Mouse (Mus musculus): ENCODE data around the gene Hist1h2ad. TPM values are rescaled to one million over a fixed set of nuclear protein-coding genes. Genes with fewer than 3 reads are reported as not detected.
"Not testable (repeated sequence)": the region's sequence is repeated elsewhere in the genome, so short reads cannot be mapped to it uniquely, and the experiment has no call there.

Gene Hist1h2ad
- polyA plus RNA-seq, 1 experiment from 2014 or later = 4.2 TPM

GRCm38 (mm10) chr13:23586940-23587225, 12.7 kb downstream of the Hist1h2ad start:
- Histone ChIP-seq H3K4me2 (peak overlapping the region; percentile 90), H3K27ac (ENCODE audit: low read depth) (peak overlapping the region; percentile 99), H3K9me3 (ENCODE audit: low read depth, low read length) (no peaks in the 10 kb centered on the region), H3K9ac (peak overlapping the region; percentile 69), H3K27me3 (ENCODE audit: insufficient read depth, low read length) (no peaks in the 10 kb centered on the region), H3K4me3 (ENCODE audit: low read depth, low read length) (peak overlapping the region; percentile 50), H3K36me3 (ENCODE audit: insufficient read depth) (no peaks in the 10 kb centered on the region), H3K4me1 (ENCODE audit: insufficient read depth) (peaks cover 12% of the 10 kb centered on the region)
- no peak for TF ChIP-seq CTCF (IDR thresholded peaks at IDR 0.05; ENCODE audit: low read depth)
- 4% methylated on average over 1 of the region's 1 CpGs for WGBS
- ATAC-seq (ENCODE audit: insufficient read depth) = no peak
- DNase-seq = peak; percentile 28

DNA sequence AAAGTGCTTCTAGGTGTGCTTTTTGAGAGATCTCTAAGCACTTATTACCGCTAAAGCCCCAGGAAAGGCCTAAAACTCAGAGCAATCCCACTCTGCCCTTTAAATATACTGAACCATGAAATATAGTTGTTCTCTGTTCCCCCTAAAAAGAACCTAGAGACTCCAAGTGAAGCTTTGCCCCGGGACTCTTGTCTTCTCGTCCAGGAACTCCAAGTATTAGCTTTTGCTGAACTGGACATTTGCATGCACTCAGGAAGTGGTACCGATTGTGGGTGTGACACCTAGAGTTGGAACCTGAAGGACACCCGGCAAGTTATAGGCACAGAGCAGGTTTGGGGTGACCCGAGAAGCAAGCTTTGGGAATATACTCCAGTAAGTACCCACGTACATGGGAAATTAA, 17.0 kb downstream of the Hist1h2ad start:
- no peaks in the 10 kb centered on the region for H3K9me3 ChIP-seq (ENCODE audit: low read depth, low read length)
- no peak for DNase-seq

GRCm38 (mm10) chr13:23591886-23592285, 17.7 kb downstream of the Hist1h2ad start:
- not testable (repeated sequence) for H3K4me1 ChIP-seq (ENCODE audit: insufficient read depth); H3K27ac ChIP-seq (ENCODE audit: low read depth); H3K4me3 ChIP-seq (ENCODE audit: low read depth, low read length); H3K27me3 ChIP-seq (ENCODE audit: insufficient read depth, low read length); H3K9me3 ChIP-seq (ENCODE audit: low read depth, low read length); ATAC-seq (ENCODE audit: insufficient read depth); H3K36me3 ChIP-seq (ENCODE audit: insufficient read depth); DNase-seq; H3K4me2 ChIP-seq; H3K9ac ChIP-seq
- WGBS = 70% methylated on average over 6 of the region's 7 CpGs

More for the DNA sequence above, 17.0 kb downstream of the Hist1h2ad start:
- Histone ChIP-seq H3K4me2 (no peak overlapping the region), H3K9ac (no peak overlapping the region), H3K27ac (ENCODE audit: low read depth) (no peak overlapping the region), H3K27me3 (ENCODE audit: insufficient read depth, low read length) (no peaks in the 10 kb centered on the region), H3K4me1 (ENCODE audit: insufficient read depth) (peaks cover 4% of the 10 kb centered on the region; the same call in 1 of the 2 replicates), H3K36me3 (ENCODE audit: insufficient read depth) (no peaks in the 10 kb centered on the region), H3K4me3 (ENCODE audit: low read depth, low read length) (no peak overlapping the region)
- no peak for ATAC-seq (ENCODE audit: insufficient read depth)
- WGBS = 87% methylated on average over 7 of the region's 7 CpGs
- no peak for TF ChIP-seq CTCF (IDR thresholded peaks at IDR 0.05; ENCODE audit: low read depth)

GRCm38 (mm10) chr13:23592614-23593013, 18.4 kb downstream of the Hist1h2ad start:
- peaks cover 4% of the 10 kb centered on the region; the same call in 1 of the 2 replicates for H3K4me1 ChIP-seq (ENCODE audit: insufficient read depth)
- peak overlapping the region; percentile 20; the same call in 1 of the 2 replicates for H3K9ac ChIP-seq
- no peaks in the 10 kb centered on the region for H3K36me3 ChIP-seq (ENCODE audit: insufficient read depth)
- 84% methylated on average over 7 of the region's 7 CpGs for WGBS
- DNase-seq (no peak), ATAC-seq (ENCODE audit: insufficient read depth) (no peak)
- H3K9me3 ChIP-seq (ENCODE audit: low read depth, low read length) = no peaks in the 10 kb centered on the region
- no peaks in the 10 kb centered on the region for H3K27me3 ChIP-seq (ENCODE audit: insufficient read depth, low read length)
- H3K4me2 ChIP-seq = no peak overlapping the region
- H3K4me3 ChIP-seq (ENCODE audit: low read depth, low read length) = no peak overlapping the region
- H3K27ac ChIP-seq (ENCODE audit: low read depth) = peak overlapping the region; percentile 83; the same call in 1 of the 2 replicates
- no peak for TF ChIP-seq CTCF (IDR thresholded peaks at IDR 0.05; ENCODE audit: low read depth)

DNA sequence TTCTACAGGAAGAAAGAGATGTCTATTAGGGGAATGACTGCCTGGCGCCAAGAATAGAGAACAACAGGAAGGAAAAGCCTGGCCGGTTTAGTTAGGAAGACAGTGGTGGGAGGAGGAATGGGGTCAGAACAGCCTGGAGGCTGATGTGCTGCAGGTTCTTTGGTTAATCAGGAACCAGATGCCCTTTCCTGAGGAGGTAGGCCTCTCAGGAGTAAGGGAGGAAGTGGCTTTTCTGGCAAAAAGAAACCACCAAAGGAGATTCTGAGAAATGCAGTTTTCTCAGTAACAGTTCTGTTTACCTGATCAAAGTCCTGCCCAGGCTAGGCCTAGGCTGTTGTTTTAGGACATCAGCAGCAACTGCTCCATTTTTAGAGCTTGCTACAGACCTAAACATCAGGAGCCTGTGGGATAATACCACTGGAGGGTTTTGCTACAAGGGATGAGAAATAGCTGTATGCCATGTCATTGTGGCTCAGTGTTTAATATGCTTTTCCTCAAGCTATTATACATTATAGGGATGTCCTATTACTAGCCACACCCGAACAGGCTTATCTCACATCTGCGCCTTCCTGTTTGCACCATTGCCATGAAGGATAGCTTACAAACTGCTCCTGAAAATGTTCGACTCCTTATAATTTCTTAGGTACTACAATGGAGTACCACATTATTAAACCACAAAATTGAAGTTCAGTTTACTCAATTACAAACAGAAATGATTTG, 19.0 kb downstream of the Hist1h2ad start:
- no peak for ATAC-seq (ENCODE audit: insufficient read depth)
- Histone ChIP-seq H3K27ac (ENCODE audit: low read depth) (peak overlapping the region; percentile 83), H3K9ac (peak overlapping the region; percentile 20; the same call in 1 of the 2 replicates), H3K4me1 (ENCODE audit: insufficient read depth) (peaks cover 4% of the 10 kb centered on the region; the same call in 1 of the 2 replicates), H3K36me3 (ENCODE audit: insufficient read depth) (no peaks in the 10 kb centered on the region), H3K27me3 (ENCODE audit: insufficient read depth, low read length) (no peaks in the 10 kb centered on the region), H3K9me3 (ENCODE audit: low read depth, low read length) (no peaks in the 10 kb centered on the region), H3K4me2 (no peak overlapping the region), H3K4me3 (ENCODE audit: low read depth, low read length) (no peak overlapping the region)
- TF ChIP-seq CTCF (IDR thresholded peaks at IDR 0.05; ENCODE audit: low read depth) = no peak
- peak; percentile 37 for DNase-seq
- 70% methylated on average over 5 of the region's 5 CpGs for WGBS

- ATAC-seq (ENCODE audit: insufficient read depth) (no peak), DNase-seq (no peak)
- Histone ChIP-seq H3K4me3 (ENCODE audit: low read depth, low read length) (no peak overlapping the region), H3K36me3 (ENCODE audit: insufficient read depth) (no peaks in the 10 kb centered on the region), H3K27me3 (ENCODE audit: insufficient read depth, low read length) (no peaks in the 10 kb centered on the region), H3K4me2 (no peak overlapping the region), H3K9ac (no peak overlapping the region), H3K4me1 (ENCODE audit: insufficient read depth) (peaks cover 4% of the 10 kb centered on the region; the same call in 1 of the 2 replicates), H3K27ac (ENCODE audit: low read depth) (no peak overlapping the region), H3K9me3 (ENCODE audit: low read depth, low read length) (no peaks in the 10 kb centered on the region)
- 72% methylated on average over 2 of the region's 2 CpGs for WGBS
- no peak for TF ChIP-seq CTCF (IDR thresholded peaks at IDR 0.05; ENCODE audit: low read depth)
Measured at GRCm38 (mm10) chr13:23595185-23595584, 21.0 kb downstream of the Hist1h2ad start.

GRCm38 (mm10) chr13:23595622-23596372, 21.6 kb downstream of the Hist1h2ad start:
- DNase-seq (no peak), ATAC-seq (ENCODE audit: insufficient read depth) (no peak)
- Histone ChIP-seq H3K9me3 (ENCODE audit: low read depth, low read length) (no peaks in the 10 kb centered on the region), H3K4me2 (no peak overlapping the region), H3K36me3 (ENCODE audit: insufficient read depth) (no peaks in the 10 kb centered on the region), H3K9ac (no peak overlapping the region), H3K4me1 (ENCODE audit: insufficient read depth) (peaks cover 4% of the 10 kb centered on the region; the same call in 1 of the 2 replicates), H3K27ac (ENCODE audit: low read depth) (no peak overlapping the region), H3K4me3 (ENCODE audit: low read depth, low read length) (no peak overlapping the region), H3K27me3 (ENCODE audit: insufficient read depth, low read length) (no peaks in the 10 kb centered on the region)
- TF ChIP-seq CTCF (IDR thresholded peaks at IDR 0.05; ENCODE audit: low read depth) = no peak
- WGBS = 85% methylated on average over 7 of the region's 7 CpGs

Data from lung, embryonic 14.5 days (tissue).